ENCODE assay signal across 19 mouse cellular contexts in genomic region chr10:70163681-70164080, GRCm38 (mm10). TPM values are rescaled to one million over a fixed set of nuclear protein-coding genes. Genes with fewer than 3 reads are reported as not detected.
A peak's percentile ranks its signal among the peaks of the same experiment; 100 is the strongest.
DNase-seq lines count a peak whose midpoint lies in the region; ATAC-seq and TF ChIP-seq lines count a peak whose summit lies in the region.
"Had no signal": no experiment of that assay in that cellular context is flagged by ENCODE, and none has a peak within 500 bp of the region (broad histone marks: within the 10 kb centered on the region; RNA-seq: fewer than 3 reads in every experiment).

No protein-coding gene starts in this region.

- no peaks in the 10 kb centered on the region for H3K9me3 ChIP-seq in liver, embryonic 12.5 days (replicated peaks)
- no peaks in the 10 kb centered on the region for H3K9me3 ChIP-seq in midbrain, embryonic 15.5 days
- no peaks in the 10 kb centered on the region for H3K9me3 ChIP-seq in forebrain, embryonic 11.5 days (ENCODE audit: control insufficient read depth, low read length)
- H3K9me3 ChIP-seq: limb, embryonic 12.5 days; lung, embryonic 15.5 days; midbrain, embryonic 12.5 days had no signal

- no peak for TF ChIP-seq CTCF in gastrocnemius, adult 2 months (IDR thresholded peaks at IDR 0.05)
- TF ChIP-seq CTCF in liver, adult 2 months (IDR thresholded peaks at IDR 0.05; ENCODE audit: low read depth, low read length): no peak

- no peaks in the 10 kb centered on the region for H3K27me3 ChIP-seq in liver, adult 2 months (ENCODE audit: control insufficient read depth, insufficient read depth, low read length)
- H3K27me3 ChIP-seq in liver, embryonic 12.5 days (replicated peaks): no peaks in the 10 kb centered on the region
- H3K27me3 ChIP-seq in midbrain, embryonic 15.5 days (replicated peaks): no peaks in the 10 kb centered on the region
- no peaks in the 10 kb centered on the region for H3K27me3 ChIP-seq in forebrain, embryonic 11.5 days (ENCODE audit: control insufficient read depth, insufficient read depth, low read length)
- H3K27me3 ChIP-seq: limb, embryonic 12.5 days; lung, embryonic 15.5 days; midbrain, embryonic 12.5 days had no signal

- intact Hi-C loops in gastrocnemius, adult 2 months (cut with DNase I): no loop called here

- no peaks in the 10 kb centered on the region for H3K79me2 ChIP-seq in liver, adult 2 months (ENCODE audit: control insufficient read depth, insufficient read depth, low read length)

- no peak overlapping the region for H3K9ac ChIP-seq in liver, adult 2 months (ENCODE audit: low read depth, low read length)
- H3K9ac ChIP-seq in liver, embryonic 12.5 days: no peak overlapping the region
- H3K9ac ChIP-seq in midbrain, embryonic 15.5 days: no peak overlapping the region
- no peak overlapping the region for H3K9ac ChIP-seq in forebrain, embryonic 11.5 days (ENCODE audit: low read length)
- H3K9ac ChIP-seq: limb, embryonic 12.5 days; lung, embryonic 15.5 days; midbrain, embryonic 12.5 days had no signal

- no peak overlapping the region for H3K4me2 ChIP-seq in liver, embryonic 12.5 days
- no peak overlapping the region for H3K4me2 ChIP-seq in midbrain, embryonic 15.5 days
- H3K4me2 ChIP-seq in forebrain, embryonic 11.5 days (ENCODE audit: low read depth, low read length, severe bottlenecking): no peak overlapping the region
- H3K4me2 ChIP-seq: limb, embryonic 12.5 days; lung, embryonic 15.5 days; midbrain, embryonic 12.5 days had no signal

- 57% methylated on average over 5 of the region's 5 CpGs for WGBS in liver, adult 2 months
- 79% methylated on average over 5 of the region's 5 CpGs for WGBS in liver, embryonic 12.5 days (ENCODE audit: insufficient replicate concordance)
- WGBS in midbrain, embryonic 15.5 days: 52% methylated on average over 5 of the region's 5 CpGs
- 65% methylated on average over 5 of the region's 5 CpGs for WGBS in forebrain, embryonic 11.5 days

- no peak for TF ChIP-seq POLR2A in liver, adult 2 months (IDR thresholded peaks at IDR 0.05; ENCODE audit: extremely low read depth, insufficient read depth, low read length)

- H3K4me3 ChIP-seq in gastrocnemius, adult 2 months: peak overlapping the region; percentile 39
- H3K4me3 ChIP-seq in liver, adult 2 months (ENCODE audit: insufficient read depth, low read depth, low read length): no peak overlapping the region
- H3K4me3 ChIP-seq in liver, embryonic 12.5 days: no peak overlapping the region
- H3K4me3 ChIP-seq in midbrain, embryonic 15.5 days: no peak overlapping the region
- H3K4me3 ChIP-seq in forebrain, embryonic 11.5 days (ENCODE audit: low read depth, low read length): no peak overlapping the region
- H3K4me3 ChIP-seq: limb, embryonic 12.5 days; lung, embryonic 15.5 days; midbrain, embryonic 12.5 days had no signal

- no peaks in the 10 kb centered on the region for H3K4me1 ChIP-seq in liver, adult 2 months (ENCODE audit: control insufficient read depth, insufficient read depth, low read length)
- H3K4me1 ChIP-seq in liver, embryonic 12.5 days: peaks cover 19% of the 10 kb centered on the region
- peaks cover 13% of the 10 kb centered on the region for H3K4me1 ChIP-seq in midbrain, embryonic 15.5 days
- H3K4me1 ChIP-seq in forebrain, embryonic 11.5 days (replicated peaks; ENCODE audit: control insufficient read depth, insufficient read depth, low read length): no peaks in the 10 kb centered on the region
- H3K4me1 ChIP-seq: midbrain, embryonic 12.5 days had no signal

- H3K27ac ChIP-seq in gastrocnemius, adult 2 months: peak overlapping the region; percentile 75
- H3K27ac ChIP-seq in liver, adult 2 months (replicated peaks; ENCODE audit: insufficient read depth, low read depth, low read length): no peak overlapping the region
- no peak overlapping the region for H3K27ac ChIP-seq in liver, embryonic 12.5 days
- peak overlapping the region; percentile 22; the same call in 1 of the 2 replicates for H3K27ac ChIP-seq in midbrain, embryonic 15.5 days
- H3K27ac ChIP-seq in forebrain, embryonic 11.5 days (ENCODE audit: low read depth, low read length): no peak overlapping the region
- H3K27ac ChIP-seq: limb, embryonic 12.5 days; lung, embryonic 15.5 days; midbrain, embryonic 12.5 days; stomach, postnatal 0 days had no signal

- DNase-seq in gastrocnemius, adult 2 months: peak; percentile 73
- DNase-seq in gastrocnemius, postnatal 25 days: no peak
- DNase-seq in liver, adult 2 months (ENCODE audit: extremely low read depth, low read depth, low spot score): peak; percentile 70
- DNase-seq in cerebellum, adult 8-10 months: peak; percentile 51
- DNase-seq in layer of hippocampus, postnatal 25 days (ENCODE audit: extremely low spot score in 1 of 2, low spot score in 1 of 2): no peak
- DNase-seq in forebrain, embryonic 11.5 days (ENCODE audit: low spot score): no peak
- DNase-seq: adrenal gland, adult 8-10 months; kidney, adult 8-10 months; thymus, postnatal 4 days had no signal

- no peak for ATAC-seq in liver, embryonic 12.5 days
- ATAC-seq in midbrain, embryonic 15.5 days (replicated peaks): no peak
- ATAC-seq in forebrain, embryonic 11.5 days (replicated peaks; ENCODE audit: low FRiP score): no peak

- H3K36me3 ChIP-seq in liver, adult 2 months (ENCODE audit: control insufficient read depth, insufficient read depth, low read length): peaks cover 11% of the 10 kb centered on the region
- H3K36me3 ChIP-seq in liver, embryonic 12.5 days: peaks cover 72% of the 10 kb centered on the region
- no peaks in the 10 kb centered on the region; the same call in 1 of the 2 replicates for H3K36me3 ChIP-seq in midbrain, embryonic 15.5 days (replicated peaks)
- no peaks in the 10 kb centered on the region for H3K36me3 ChIP-seq in forebrain, embryonic 11.5 days (ENCODE audit: control insufficient read depth, insufficient read depth, low read length)

RNA-seq across cellular contexts. Expression of gene Mrln, which starts 40.8 kb away (rescaled TPM):
- 100 to 1,000 TPM; 201 to 276 TPM for total RNA-seq in gastrocnemius, adult 2 months (2021)
- 100 to 1,000 TPM; 128 to 177 TPM for total RNA-seq in gastrocnemius, postnatal 25 days (2021)
- total RNA-seq in liver, adult 2 months (2014; rRNA removed): not detected in 2 replicates
- polyA plus RNA-seq in liver, adult 2 months (2012; rRNA removed): not detected in 2 replicates
- polyA plus RNA-seq in liver, embryonic 12.5 days (2016; fragmentation: Nextera tagmentation; extraction: Ambion mirVana): 0.35 and 0.87 TPM in 2 replicates
- polyA plus RNA-seq in midbrain, embryonic 15.5 days (2015; fragmentation: Nextera tagmentation; extraction: Ambion mirVana): 1.2 and 1.9 TPM in 2 replicates
- total RNA-seq in layer of hippocampus, postnatal 25 days (2021): not detected
- polyA plus RNA-seq in forebrain, embryonic 11.5 days (2014; fragmentation: Nextera tagmentation; extraction: Ambion mirVana): 0.94 TPM in 1 of 2 replicates, not detected in the other
- total RNA-seq: common myeloid progenitor, adult 5-6 weeks; MEL had no signal
- polyA plus RNA-seq: heart, postnatal 0 days; lung, embryonic 15.5 days; small intestine, adult 2 months had no signal

Comparison
In these comparisons a context has a peak if more than half of its experiments do, and no peak if none do; other contexts are left out.
1. DNase-seq: peak in gastrocnemius, adult 2 months (single experiment), liver, adult 2 months (single experiment) and cerebellum, adult 8-10 months (single experiment); none in gastrocnemius, postnatal 25 days (single experiment), layer of hippocampus, postnatal 25 days (0 of 2) and forebrain, embryonic 11.5 days (single experiment).
2. H3K27ac ChIP-seq: peak in gastrocnemius, adult 2 months (single experiment) and midbrain, embryonic 15.5 days (single experiment); none in liver, adult 2 months (single experiment), liver, embryonic 12.5 days (single experiment) and forebrain, embryonic 11.5 days (single experiment).
3. RNA of gene Mrln, which starts 40.8 kb away (total RNA-seq): 201 to 276 TPM in gastrocnemius, adult 2 months and 128 to 177 TPM in gastrocnemius, postnatal 25 days; not detected in layer of hippocampus, postnatal 25 days and not detected in liver, adult 2 months; every median in the first group is over 10 times any median in the second.